Mouse (Mus musculus) T-cell, adult 66 days (primary cell): Measurements from ENCODE around the gene Rpl10a. TPM values are rescaled to one million over a fixed set of nuclear protein-coding genes. Genes with fewer than 3 reads are reported as not detected.

Experiments used
- total RNA-seq, 2 experiments: library from RNA; stranded (reverse); gene quantifications; 3 replicates in 1 of 2; 4 replicates in 1 of 2; pipeline ENCODE4 v1.2.4; 2023

The Rpl10a gene
- 1,000 to 10,000 TPM; 2,031 to 2,062 TPM for total RNA-seq

GRCm38 (mm10) chr17:28328366-28328928 is at the start of gene Rpl10a:
Gene Rpl10a (plus strand): TSS chr17:28328471.

GRCm38 (mm10) chr17:28313212-28313879 is 14.9 kb upstream of the Rpl10a start, which contains the start of gene Fance:
Gene Fance (plus strand): TSS chr17:28313519.

GRCm38 (mm10) chr17:28350466-28351352 is 22.4 kb downstream of the Rpl10a start, which contains the start of gene Tead3:
Gene Tead3 (minus strand): TSS chr17:28350817.

GRCm38 (mm10) chr17:28365122-28365521 is 36.9 kb downstream of the Rpl10a start, which contains the start of gene Tulp1:
Gene Tulp1 (minus strand): TSS chr17:28365222.

Other genes with a start within 250 kb of the Rpl10a start
- 1 to 10 TPM; 1.6 to 1.9 TPM for gene Tcp11, start 247.8 kb upstream of the Rpl10a start, total RNA-seq
- not detected for gene Scube3, start 186.3 kb upstream of the Rpl10a start, total RNA-seq
- 10 to 100 TPM; 14.2 to 21.3 TPM for gene Zfp523, start 151.3 kb upstream of the Rpl10a start, total RNA-seq
- gene Def6, start 120.7 kb upstream of the Rpl10a start, total RNA-seq: 100 to 1,000 TPM; 159 to 184 TPM
- gene Ppard, start 95.8 kb upstream of the Rpl10a start, total RNA-seq: 10 to 100 TPM; 29.7 to 30.2 TPM
- gene Fance, start 15.0 kb upstream of the Rpl10a start, total RNA-seq: 10 to 100 TPM; 30.9 to 33.8 TPM
- not detected for gene Tead3, start 22.3 kb downstream of the Rpl10a start, total RNA-seq
- under 1 TPM; 0.47 TPM for gene Tulp1, start 36.8 kb downstream of the Rpl10a start, total RNA-seq
- 10 to 100 TPM; 42.4 to 46.5 TPM for gene Fkbp5, start 189.1 kb downstream of the Rpl10a start, total RNA-seq
- gene Armc12, start 202.3 kb downstream of the Rpl10a start, total RNA-seq: under 1 TPM in 1 of 2 experiments, not detected in 1; 0.58 TPM
- gene Clpsl2, start 220.9 kb downstream of the Rpl10a start, total RNA-seq: not detected
- not detected for gene Clps, start 232.3 kb downstream of the Rpl10a start, total RNA-seq
- gene Lhfpl5, start 247.2 kb downstream of the Rpl10a start, total RNA-seq: not detected